Mouse (Mus musculus) gastrocnemius, postnatal 10 days (tissue): ENCODE results near the gene C2cd4b. TPM values are rescaled to one million over a fixed set of nuclear protein-coding genes. Genes with fewer than 3 reads are reported as not detected.
A peak's percentile ranks its signal among the peaks of the same experiment; 100 is the strongest.

ENCODE experiments used
- DNase-seq: peaks from one replicate; pipeline ENCODE4 v3.0.0; 2021; ENCODE audit warnings: mixed read lengths
- microRNA-seq, 2 experiments: library from miRNA; unstranded; fragments of <30 nt; microRNA quantifications; one replicate each; pipeline ENCODE4 v1.2.0; 2021
- total RNA-seq, 2 experiments: library from RNA; stranded (reverse); gene quantifications; 2 replicates each; pipeline ENCODE4 v1.2.3; 2021

The C2cd4b gene
- total RNA-seq, 2 experiments from 2014 or later: 0.38 TPM; not detected in 1

GRCm38 (mm10) chr9:67774201-67774600, 15.0 kb downstream of the C2cd4b start:
- no peak for DNase-seq

GRCm38 (mm10) chr9:67778553-67778952, 19.3 kb downstream of the C2cd4b start:
- no peak for DNase-seq

GRCm38 (mm10) chr9:67782786-67783185, 23.5 kb downstream of the C2cd4b start:
- DNase-seq: no peak

- no peak for DNase-seq
Measured at GRCm38 (mm10) chr9:67783464-67783863, 24.2 kb downstream of the C2cd4b start.

GRCm38 (mm10) chr9:67783925-67784324, 24.7 kb downstream of the C2cd4b start:
- DNase-seq: no peak

GRCm38 (mm10) chr9:67786311-67786710, 27.1 kb downstream of the C2cd4b start:
- DNase-seq: no peak

GRCm38 (mm10) chr9:67787671-67788070, 28.4 kb downstream of the C2cd4b start:
- no peak for DNase-seq

GRCm38 (mm10) chr9:67792405-67792804, 33.2 kb downstream of the C2cd4b start:
- DNase-seq: no peak

GRCm38 (mm10) chr9:67793501-67793900, 34.3 kb downstream of the C2cd4b start:
- no peak for DNase-seq

GRCm38 (mm10) chr9:67794216-67794615, 35.0 kb downstream of the C2cd4b start:
- DNase-seq: no peak

- DNase-seq: no peak
Measured at GRCm38 (mm10) chr9:67794668-67795067, 35.4 kb downstream of the C2cd4b start.

GRCm38 (mm10) chr9:67795205-67795675, 36.0 kb downstream of the C2cd4b start:
- no peak for DNase-seq

- DNase-seq: no peak
Measured at GRCm38 (mm10) chr9:67799078-67799819, 40.0 kb downstream of the C2cd4b start.

GRCm38 (mm10) chr9:67802241-67802640, 43.0 kb downstream of the C2cd4b start:
- DNase-seq: peak; percentile 66

- no peak for DNase-seq
Measured at GRCm38 (mm10) chr9:67807000-67807399, 47.8 kb downstream of the C2cd4b start.

- DNase-seq: peak; percentile 18
Measured at GRCm38 (mm10) chr9:67810527-67810926, 51.3 kb downstream of the C2cd4b start.

Small RNAs within 50 kb of the gene (microRNA-seq; reads per million reads assigned to microRNA genes)
- gene Mir7241 (0 reads per million in 2 experiments), gene Mir7242 (0 reads per million in 2 experiments)

Other genes with a start within 250 kb of the C2cd4b start
- gene Tln2, start 199.7 kb upstream of the C2cd4b start, total RNA-seq: 100 to 1,000 TPM; 111 to 132 TPM
- gene C2cd4a, start 72.9 kb downstream of the C2cd4b start, total RNA-seq: under 1 TPM; 0.16 to 0.18 TPM
- 10 to 100 TPM; 26.0 to 26.5 TPM for gene Vps13c, start 81.0 kb downstream of the C2cd4b start, total RNA-seq